Mouse (Mus musculus) T-helper 1 cell (primary cell): ENCODE results near the gene Bicra.

Source experiments
- in situ Hi-C: fragments of 300-600 bp; cut with MboI, MseI; formaldehyde crosslinking; loops from one replicate; pipeline ENCODE4 v1.15.1; 2025; ENCODE audit warnings: high pct_unique_total_duplicates

Gene Bicra

GRCm38 (mm10) chr7:16048675-16049575, 1.2 kb upstream of the Bicra start:
- in situ Hi-C loops = loop anchor here (5.0 kb wide), 1 partner anchor 67 kb away; no protein-coding TSS in a partner anchor

GRCm38 (mm10) chr7:16048164-16048564, 443 bp upstream of the Bicra start:
- in situ Hi-C loops = loop anchor here (5.0 kb wide), 1 partner anchor 66 kb away; no protein-coding TSS in a partner anchor

- in situ Hi-C loops = loop anchor here (5.0 kb wide), 1 partner anchor 64 kb away; no protein-coding TSS in a partner anchor
Measured at GRCm38 (mm10) chr7:16046481-16047337, 1.0 kb downstream of the Bicra start.

- in situ Hi-C loops = loop anchor here (5.0 kb wide), 1 partner anchor 64 kb away; no protein-coding TSS in a partner anchor
Measured at GRCm38 (mm10) chr7:16046101-16046480, 1.6 kb downstream of the Bicra start.

- in situ Hi-C loops = loop anchor here (5.0 kb wide), 1 partner anchor 63 kb away; no protein-coding TSS in a partner anchor
Measured at GRCm38 (mm10) chr7:16045538-16045937, 2.2 kb downstream of the Bicra start.

GRCm38 (mm10) chr7:16044531-16044930, 3.2 kb downstream of the Bicra start:
- in situ Hi-C loops = no loop called here

- in situ Hi-C loops = no loop called here
Measured at GRCm38 (mm10) chr7:16043861-16044435, 3.8 kb downstream of the Bicra start.

- in situ Hi-C loops = no loop called here
Measured at GRCm38 (mm10) chr7:16042850-16043775, 4.6 kb downstream of the Bicra start.

GRCm38 (mm10) chr7:16041208-16041607, 6.5 kb downstream of the Bicra start:
- in situ Hi-C loops = no loop called here

GRCm38 (mm10) chr7:16039363-16039762, 8.4 kb downstream of the Bicra start:
- in situ Hi-C loops = no loop called here

GRCm38 (mm10) chr7:16036972-16037371, 10.7 kb downstream of the Bicra start:
- in situ Hi-C loops = no loop called here

- in situ Hi-C loops = no loop called here
Measured at GRCm38 (mm10) chr7:16033580-16034461, 13.9 kb downstream of the Bicra start.

- in situ Hi-C loops = no loop called here
Measured at GRCm38 (mm10) chr7:16033059-16033458, 14.7 kb downstream of the Bicra start.

GRCm38 (mm10) chr7:16031072-16031471, 16.6 kb downstream of the Bicra start:
- in situ Hi-C loops = no loop called here

GRCm38 (mm10) chr7:16028102-16028927, 19.4 kb downstream of the Bicra start:
- in situ Hi-C loops = no loop called here

GRCm38 (mm10) chr7:16024603-16025222, 23.0 kb downstream of the Bicra start:
- in situ Hi-C loops = no loop called here

GRCm38 (mm10) chr7:16019256-16020094, 28.2 kb downstream of the Bicra start:
- in situ Hi-C loops = no loop called here
